Mouse (Mus musculus): Measurements from ENCODE around the gene Plk5.
A peak's percentile ranks its signal among the peaks of the same experiment; 100 is the strongest.

GRCm38 (mm10) chr10:80350292-80350691, 6.0 kb upstream of the Plk5 start:
- peak; percentile 97 for TF ChIP-seq CTCF (IDR thresholded peaks at IDR 0.05)
- TF ChIP-seq EP300 (IDR thresholded peaks at IDR 0.05) = no peak

Measured in lung, postnatal 0 days (tissue).